Mouse (Mus musculus) lung, embryonic 16.5 days (tissue): Measurements from ENCODE around the gene Cphx3. TPM values are rescaled to one million over a fixed set of nuclear protein-coding genes. Genes with fewer than 3 reads are reported as not detected.
A peak's percentile ranks its signal among the peaks of the same experiment; 100 is the strongest.
"Not testable (repeated sequence)": the region's sequence is repeated elsewhere in the genome, so short reads cannot be mapped to it uniquely, and the experiment has no call there.

ENCODE experiments used
- ATAC-seq: fragments of 200-750 bp; cut with Nextera tagmentation; 2 replicates; pipeline ENCODE4 v1.8.0; 2017; ENCODE audit warnings: low read depth, mild to moderate bottlenecking, moderate library complexity
- H3K27ac ChIP-seq: fragments of 300-500 bp; sonication (generic); 2 replicates; pipeline ENCODE4 v1.5.1; 2014; ENCODE audit warnings: mild to moderate bottlenecking, control low read depth, low read length
- H3K27me3 ChIP-seq: fragments of 300-500 bp; sonication (generic); 2 replicates; pipeline ENCODE4 v1.6.1; 2014; ENCODE audit warnings: low read depth, low read length, mixed read lengths; ENCODE audit not compliant: control insufficient read depth, insufficient read depth
- H3K36me3 ChIP-seq: fragments of 300-500 bp; sonication (generic); 2 replicates; pipeline ENCODE4 v1.6.1; 2014; ENCODE audit warnings: low read length; ENCODE audit not compliant: control insufficient read depth, insufficient read depth
- H3K4me1 ChIP-seq: fragments of 300-500 bp; sonication (generic); replicated peaks from 2 replicates; pipeline ENCODE4 v1.6.1; 2014; ENCODE audit warnings: low read length, mixed read lengths; ENCODE audit not compliant: control insufficient read depth, insufficient read depth
- H3K4me2 ChIP-seq: fragments of 300-500 bp; sonication (generic); 2 replicates; pipeline ENCODE4 v1.6.1; 2014; ENCODE audit warnings: low read depth, low read length, control low read depth
- H3K4me3 ChIP-seq: fragments of 300-500 bp; sonication (generic); 2 replicates; pipeline ENCODE4 v1.5.1; 2014; ENCODE audit warnings: mild to moderate bottlenecking, low read length, control low read depth
- H3K9ac ChIP-seq: fragments of 300-500 bp; sonication (generic); 2 replicates; pipeline ENCODE4 v1.6.1; 2014; ENCODE audit warnings: low read length, control low read depth
- H3K9me3 ChIP-seq: fragments of 300-500 bp; sonication (generic); 2 replicates; pipeline ENCODE4 v1.6.1; 2016; ENCODE audit warnings: low read length; ENCODE audit not compliant: control insufficient read depth
- WGBS: fragments of 180-500 bp; shearing (Covaris S2); extraction: QIAGEN DNeasy Blood & Tissue Kit; methylation state at CpG from one replicate; pipeline ENCODE4 v1.1.7; 2014; 5-methylcytosine and 5-hydroxymethylcytosine counted together
- polyA plus RNA-seq: library from polyadenylated mRNA; unstranded; fragments of >200 nt; fragmentation: Nextera tagmentation; extraction: Ambion mirVana; gene quantifications from 2 replicates; pipeline ENCODE4 v1.2.1, GENCODE M21; 2015

Gene Cphx3
- polyA plus RNA-seq: not detected in 2 replicates

- not testable (repeated sequence) for H3K27me3 ChIP-seq, H3K4me1 ChIP-seq, H3K9me3 ChIP-seq, H3K9ac ChIP-seq, H3K36me3 ChIP-seq, H3K4me3 ChIP-seq, H3K4me2 ChIP-seq, H3K27ac ChIP-seq, ATAC-seq
- no CpG with 5 or more reads among the region's 1 CpGs for WGBS
Observed at GRCm38 (mm10) chr14:26081997-26082396, at the start of gene Cphx3. Gene Cphx3 (plus strand): TSS chr14:26082297.

DNA sequence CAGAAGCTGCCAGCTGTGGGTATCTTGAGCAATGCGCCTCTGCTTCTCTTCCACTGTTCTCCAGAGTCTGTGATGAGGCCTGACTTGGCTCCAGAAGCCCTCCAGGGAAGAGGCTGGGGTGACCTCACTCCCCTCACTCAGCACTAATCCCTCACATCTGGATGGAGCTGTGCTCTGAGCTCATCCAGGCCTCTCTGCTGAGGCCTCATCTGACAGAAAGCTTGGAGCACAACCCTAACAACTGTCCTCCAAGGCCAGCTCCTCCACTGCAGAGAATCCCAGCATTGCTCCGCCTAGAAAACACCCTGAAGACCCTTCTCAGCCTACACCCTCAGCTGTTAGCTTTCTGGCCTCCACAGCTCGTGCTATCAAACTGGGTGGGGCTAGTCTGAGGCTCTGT is 47.7 kb upstream of the Cphx3 start:
- no CpG with 5 or more reads among the region's 3 CpGs for WGBS

DNA sequence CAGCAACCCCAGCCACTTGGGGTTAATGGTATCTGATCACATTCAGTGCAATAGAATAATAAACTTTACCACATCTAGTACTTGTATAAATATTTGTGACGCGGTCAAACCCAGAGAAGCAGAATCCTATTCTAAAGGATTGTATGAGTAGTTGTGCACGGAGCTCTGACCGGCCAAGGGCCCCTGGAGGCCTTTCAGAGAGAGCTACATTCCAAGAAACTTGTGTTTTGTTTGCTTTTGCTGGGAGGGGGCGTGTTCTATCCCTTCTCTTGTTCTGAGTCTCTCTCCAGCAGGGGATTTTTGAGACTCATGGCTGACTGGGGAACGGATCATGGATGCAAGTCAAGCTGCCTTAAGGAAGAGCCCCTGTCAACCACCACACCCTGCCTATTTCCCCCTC is 46.7 kb upstream of the Cphx3 start:
- no CpG with 5 or more reads among the region's 6 CpGs for WGBS
- not testable (repeated sequence) for H3K27ac ChIP-seq, H3K9ac ChIP-seq, H3K9me3 ChIP-seq, H3K4me2 ChIP-seq, H3K36me3 ChIP-seq, H3K27me3 ChIP-seq, H3K4me1 ChIP-seq, H3K4me3 ChIP-seq
- peak; percentile 78 for ATAC-seq

More for the DNA sequence above, 47.7 kb upstream of the Cphx3 start:
- H3K9ac ChIP-seq, H3K27me3 ChIP-seq, H3K4me2 ChIP-seq, H3K9me3 ChIP-seq, H3K4me1 ChIP-seq, H3K27ac ChIP-seq, H3K36me3 ChIP-seq, H3K4me3 ChIP-seq: not testable (repeated sequence)
- peak; percentile 60 for ATAC-seq

DNA sequence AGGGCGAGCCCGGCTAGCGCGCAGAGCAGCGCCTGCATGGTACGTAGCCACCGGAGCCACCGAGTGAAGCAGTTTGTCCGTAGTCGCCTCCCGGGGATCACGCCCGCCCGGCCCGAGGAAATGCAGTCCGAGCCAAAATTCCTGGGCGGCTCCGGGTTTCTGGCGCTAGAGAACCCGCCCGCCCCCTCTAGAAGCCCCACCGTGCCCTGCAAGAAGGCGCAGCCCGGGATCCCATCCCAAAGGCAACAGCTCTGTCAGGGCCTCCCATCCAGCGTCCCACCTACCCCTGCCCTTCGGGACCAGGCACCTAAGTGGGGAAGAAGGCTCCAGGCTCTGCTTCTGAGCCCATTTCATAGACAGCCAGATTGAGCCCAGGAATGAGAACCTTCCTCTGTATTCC is 39.5 kb upstream of the Cphx3 start, which contains the start of gene Gm9780:
Gene Gm9780 (minus strand): TSS at position 101 of the 400 bp plus-strand sequence.
- not testable (repeated sequence) for H3K9ac ChIP-seq, ATAC-seq, H3K4me3 ChIP-seq, H3K4me1 ChIP-seq, H3K4me2 ChIP-seq, H3K36me3 ChIP-seq, H3K27me3 ChIP-seq, H3K27ac ChIP-seq, H3K9me3 ChIP-seq
- no CpG with 5 or more reads among the region's 26 CpGs for WGBS

GRCm38 (mm10) chr14:26045007-26045406 is 37.1 kb upstream of the Cphx3 start:
- not testable (repeated sequence) for H3K27ac ChIP-seq, H3K27me3 ChIP-seq, ATAC-seq, H3K4me2 ChIP-seq, H3K36me3 ChIP-seq, H3K9ac ChIP-seq, H3K4me1 ChIP-seq, H3K4me3 ChIP-seq, H3K9me3 ChIP-seq
- no CpG with 5 or more reads among the region's 5 CpGs for WGBS

- H3K9ac ChIP-seq, H3K4me1 ChIP-seq, ATAC-seq, H3K9me3 ChIP-seq, H3K4me3 ChIP-seq, H3K27me3 ChIP-seq, H3K27ac ChIP-seq, H3K4me2 ChIP-seq, H3K36me3 ChIP-seq: not testable (repeated sequence)
- WGBS: no CpG with 5 or more reads among the region's 8 CpGs
Observed at GRCm38 (mm10) chr14:26047026-26047425, 35.1 kb upstream of the Cphx3 start.

DNA sequence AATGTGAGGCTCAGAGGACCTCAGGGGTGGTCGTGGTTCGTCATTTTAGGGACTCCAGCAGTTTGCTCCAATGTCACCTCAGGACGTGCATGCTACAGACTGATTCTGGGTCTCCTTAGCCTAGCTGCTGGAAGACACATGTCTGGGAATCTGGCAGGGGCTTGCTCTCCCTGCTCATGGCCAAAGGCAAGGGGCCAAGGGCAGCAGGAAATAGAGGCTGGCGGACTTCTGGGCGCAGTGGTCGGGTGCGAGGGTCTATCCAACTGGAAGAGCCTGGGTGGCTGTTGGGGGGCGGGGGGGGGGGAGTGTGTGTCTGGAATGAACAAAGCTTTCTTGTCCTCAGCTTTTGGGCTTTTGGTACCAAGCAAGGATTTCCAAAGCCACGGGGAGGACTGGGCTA is 33.3 kb upstream of the Cphx3 start:
- not testable (repeated sequence) for H3K4me2 ChIP-seq, H3K4me3 ChIP-seq, H3K9ac ChIP-seq, H3K36me3 ChIP-seq, H3K27me3 ChIP-seq, H3K27ac ChIP-seq, H3K9me3 ChIP-seq, H3K4me1 ChIP-seq
- ATAC-seq: peak; percentile 68; the same call in 1 of the 2 replicates
- WGBS: no CpG with 5 or more reads among the region's 9 CpGs

DNA sequence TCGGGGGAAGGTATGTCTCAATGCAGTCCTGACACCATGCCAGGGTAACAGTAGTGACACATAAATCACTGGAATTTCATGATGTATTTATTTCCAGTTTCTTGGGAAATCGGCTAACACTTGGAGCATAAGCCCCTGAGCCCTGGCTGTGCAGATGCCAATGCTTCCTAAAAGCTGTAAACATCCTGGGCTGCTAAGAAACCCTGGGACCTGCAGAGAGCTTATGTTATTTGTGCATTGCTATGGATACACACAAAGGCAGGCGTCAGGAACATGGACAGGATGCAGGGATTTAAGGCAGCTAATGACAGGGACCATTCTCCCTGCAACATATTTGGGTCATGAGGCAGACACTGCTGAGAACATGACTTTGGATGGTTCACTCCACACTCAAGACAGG is 23.9 kb upstream of the Cphx3 start:
- not testable (repeated sequence) for H3K4me3 ChIP-seq, H3K36me3 ChIP-seq, H3K27ac ChIP-seq, H3K4me2 ChIP-seq, H3K9ac ChIP-seq, H3K4me1 ChIP-seq, H3K27me3 ChIP-seq, H3K9me3 ChIP-seq
- no CpG with 5 or more reads among the region's 3 CpGs for WGBS
- peak; percentile 96 for ATAC-seq

DNA sequence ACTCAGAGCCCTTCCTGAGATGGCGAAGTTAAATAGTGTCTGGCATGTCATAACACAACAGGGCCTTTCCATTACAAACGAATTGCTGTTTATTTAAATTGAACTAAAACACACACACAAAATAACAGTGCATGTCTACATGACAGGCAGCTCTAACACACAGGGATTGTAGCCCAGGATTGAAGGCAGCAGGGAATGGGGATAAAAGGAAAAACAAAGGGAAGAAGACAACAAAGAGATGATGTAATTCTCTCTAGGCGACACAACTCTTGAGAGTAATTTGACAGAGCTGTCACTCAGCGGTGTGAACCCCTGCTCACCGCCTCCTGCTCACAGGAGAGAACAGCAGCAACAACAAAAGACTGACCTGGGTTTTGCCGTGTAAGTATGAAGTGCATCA is 22.7 kb upstream of the Cphx3 start:
- not testable (repeated sequence) for H3K4me1 ChIP-seq, ATAC-seq, H3K36me3 ChIP-seq, H3K27ac ChIP-seq, H3K27me3 ChIP-seq, H3K4me3 ChIP-seq, H3K9ac ChIP-seq, H3K9me3 ChIP-seq, H3K4me2 ChIP-seq
- no CpG with 5 or more reads among the region's 6 CpGs for WGBS

GRCm38 (mm10) chr14:26066574-26067324 is 15.3 kb upstream of the Cphx3 start:
- not testable (repeated sequence) for H3K27ac ChIP-seq, H3K4me2 ChIP-seq, H3K9me3 ChIP-seq, H3K9ac ChIP-seq, H3K4me1 ChIP-seq, H3K4me3 ChIP-seq, H3K27me3 ChIP-seq, H3K36me3 ChIP-seq
- peak; percentile 89 for ATAC-seq
- WGBS: no CpG with 5 or more reads among the region's 44 CpGs
